ENCODE assay signal across 9 mouse cellular contexts in the genomic region with DNA sequence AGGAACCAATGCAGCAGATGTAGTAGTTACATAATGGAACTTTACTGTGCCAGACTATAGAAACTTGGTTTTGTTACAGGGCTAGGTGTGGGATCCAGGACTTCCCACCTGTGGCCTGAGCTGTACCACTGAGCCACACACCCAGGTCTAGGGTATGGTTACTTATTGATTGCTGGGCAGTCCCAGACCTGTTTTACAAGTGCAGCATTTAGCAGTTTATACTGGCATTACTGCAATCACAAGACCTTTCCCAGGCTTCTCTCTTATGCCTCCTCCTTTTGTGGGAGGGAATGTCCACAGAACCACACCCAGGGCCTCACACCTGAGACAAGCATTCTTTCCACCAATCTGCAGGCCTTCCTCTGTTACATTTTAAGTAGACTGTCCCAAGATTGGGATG. TPM values are rescaled to one million over a fixed set of nuclear protein-coding genes. Genes with fewer than 3 reads are reported as not detected.
DNase-seq lines count a peak whose midpoint lies in the region; ATAC-seq and TF ChIP-seq lines count a peak whose summit lies in the region.
"Had no signal": no experiment of that assay in that cellular context is flagged by ENCODE, and none has a peak within 500 bp of the region (broad histone marks: within the 10 kb centered on the region; RNA-seq: fewer than 3 reads in every experiment).

No protein-coding gene starts in this region.

- no peak overlapping the region for H3K9ac ChIP-seq in heart, embryonic 11.5 days (ENCODE audit: low read depth, low read length)
- no peak overlapping the region for H3K9ac ChIP-seq in liver, embryonic 15.5 days
- no peak overlapping the region for H3K9ac ChIP-seq in stomach, postnatal 0 days (ENCODE audit: low read length)

- no peak for DNase-seq in heart, postnatal 36 days
- no peak for DNase-seq in testis, postnatal 10 days (ENCODE audit: low spot score)
- peak; percentile 29 for DNase-seq in stomach, postnatal 0 days (ENCODE audit: low spot score)
- DNase-seq in retina, embryonic 14.5 days (ENCODE audit: low spot score): no peak
- DNase-seq in right cerebral cortex, postnatal 14 days: no peak
- DNase-seq: gastrocnemius, adult 2 months had no signal

- H3K36me3 ChIP-seq in heart, embryonic 11.5 days (ENCODE audit: control insufficient read depth, insufficient read depth, low read length): peaks cover 6% of the 10 kb centered on the region; the same call in 1 of the 2 replicates
- no peaks in the 10 kb centered on the region; the same call in 1 of the 2 replicates for H3K36me3 ChIP-seq in testis, adult 2 months (ENCODE audit: control insufficient read depth, insufficient read depth, low read length)
- H3K36me3 ChIP-seq in liver, embryonic 15.5 days (replicated peaks): peaks cover 41% of the 10 kb centered on the region
- H3K36me3 ChIP-seq in stomach, postnatal 0 days (ENCODE audit: control insufficient read depth, insufficient read depth, low read length): 0 out of 2 replicates have a peak, but pooled peaks cover 3% of the 10 kb centered on the region

- no peaks in the 10 kb centered on the region for H3K27me3 ChIP-seq in heart, embryonic 11.5 days (ENCODE audit: control insufficient read depth, insufficient read depth, low read length)
- no peaks in the 10 kb centered on the region for H3K27me3 ChIP-seq in testis, adult 2 months (ENCODE audit: control insufficient read depth, insufficient read depth, low read length)
- no peaks in the 10 kb centered on the region for H3K27me3 ChIP-seq in liver, embryonic 15.5 days
- H3K27me3 ChIP-seq in stomach, postnatal 0 days (ENCODE audit: control insufficient read depth, insufficient read depth, low read length): no peaks in the 10 kb centered on the region

- no peak for ATAC-seq in heart, embryonic 11.5 days (replicated peaks; ENCODE audit: insufficient number of reproducible peaks, low FRiP score, low TSS enrichment)
- no peak for ATAC-seq in liver, embryonic 15.5 days (ENCODE audit: insufficient read depth)
- peak; percentile 63; the same call in 1 of the 2 replicates for ATAC-seq in stomach, postnatal 0 days (ENCODE audit: low FRiP score, low TSS enrichment)

- H3K9me3 ChIP-seq in heart, embryonic 11.5 days (replicated peaks; ENCODE audit: control insufficient read depth, low read length): no peaks in the 10 kb centered on the region
- H3K9me3 ChIP-seq in liver, embryonic 15.5 days (replicated peaks): no peaks in the 10 kb centered on the region
- H3K9me3 ChIP-seq in stomach, postnatal 0 days (ENCODE audit: control insufficient read depth, low read length): no peaks in the 10 kb centered on the region

- no peak for TF ChIP-seq POLR2A in testis, adult 2 months (IDR thresholded peaks at IDR 0.05; ENCODE audit: control insufficient read depth, low read depth, low read length)

- no peak for TF ChIP-seq EP300 in stomach, postnatal 0 days (optimal IDR thresholded peaks at IDR 0.05)

- H3K4me2 ChIP-seq in heart, embryonic 11.5 days: peak overlapping the region; percentile 9; the same call in 1 of the 2 replicates
- H3K4me2 ChIP-seq in liver, embryonic 15.5 days: peak overlapping the region; percentile 99
- no peak overlapping the region for H3K4me2 ChIP-seq in stomach, postnatal 0 days (replicated peaks; ENCODE audit: low read depth)

- no peak for TF ChIP-seq CTCF in testis, adult 2 months (IDR thresholded peaks at IDR 0.05; ENCODE audit: control insufficient read depth, insufficient read depth, insufficient replicate concordance, low read depth, low read length)
- no peak for TF ChIP-seq CTCF in stomach, postnatal 0 days (IDR thresholded peaks at IDR 0.05; ENCODE audit: low read depth)

- H3K4me3 ChIP-seq in heart, embryonic 11.5 days (ENCODE audit: low read depth, low read length): no peak overlapping the region
- H3K4me3 ChIP-seq in testis, adult 2 months (ENCODE audit: control insufficient read depth, low read depth, low read length): peak overlapping the region; percentile 74
- H3K4me3 ChIP-seq in liver, embryonic 15.5 days (replicated peaks): peak overlapping the region; percentile 99
- H3K4me3 ChIP-seq in stomach, postnatal 0 days (ENCODE audit: low read depth, low read length): no peak overlapping the region

- H3K4me1 ChIP-seq in heart, embryonic 11.5 days (ENCODE audit: control insufficient read depth, insufficient read depth, low read length): peaks cover 14% of the 10 kb centered on the region
- peaks cover 5% of the 10 kb centered on the region for H3K4me1 ChIP-seq in testis, adult 2 months (ENCODE audit: control insufficient read depth, insufficient read depth, low read length)
- peaks cover 28% of the 10 kb centered on the region for H3K4me1 ChIP-seq in liver, embryonic 15.5 days (replicated peaks)
- H3K4me1 ChIP-seq in stomach, postnatal 0 days (replicated peaks; ENCODE audit: control insufficient read depth, insufficient read depth): 0 out of 2 replicates have a peak, but pooled peaks cover 2% of the 10 kb centered on the region

- intact Hi-C loops in heart, postnatal 36 days (cut with DNase I): loop anchor here (2.0 to 5.0 kb wide), 3 partner anchors 42 to 483 kb away; partner anchors contain the start of genes Klhdc1, Klhdc2 and Sos2

- H3K27ac ChIP-seq in heart, embryonic 11.5 days (ENCODE audit: low read depth, low read length): no peak overlapping the region
- peak overlapping the region; percentile 37; the same call in 1 of the 2 replicates for H3K27ac ChIP-seq in testis, adult 2 months (ENCODE audit: control insufficient read depth, insufficient read depth, low read depth, low read length)
- no peak overlapping the region for H3K27ac ChIP-seq in liver, embryonic 15.5 days (replicated peaks)
- no peak overlapping the region for H3K27ac ChIP-seq in stomach, postnatal 0 days (replicated peaks)

RNA-seq across cellular contexts. Expression of gene Dnaaf2, which starts 0.8 kb away (rescaled TPM):
- polyA plus RNA-seq in heart, embryonic 11.5 days (2014; fragmentation: Nextera tagmentation; extraction: Ambion mirVana): 6.2 and 9.2 TPM in 2 replicates
- under 1 TPM; 0.41 to 0.83 TPM for total RNA-seq in heart, postnatal 36 days (2021)
- polyA plus RNA-seq in testis, adult 2 months (2012; rRNA removed): 22.3 and 28.3 TPM in 2 replicates
- polyA plus RNA-seq in liver, embryonic 15.5 days (2015; fragmentation: Nextera tagmentation; extraction: Ambion mirVana): 5.0 and 5.3 TPM in 2 replicates
- polyA plus RNA-seq in stomach, postnatal 0 days (2015; fragmentation: Nextera tagmentation; extraction: Ambion mirVana): 4.0 and 5.2 TPM in 2 replicates

RNA-seq across cellular contexts. Expression of gene Gm49383, which starts 2.1 kb away (rescaled TPM):
- polyA plus RNA-seq in heart, embryonic 11.5 days (2014; fragmentation: Nextera tagmentation; extraction: Ambion mirVana): 19.0 and 20.9 TPM in 2 replicates
- total RNA-seq in heart, postnatal 36 days (2021): 1 to 10 TPM; 2.6 to 3.6 TPM
- 0.11 TPM in 1 of 2 replicates, not detected in the other for polyA plus RNA-seq in testis, adult 2 months (2012; rRNA removed)
- polyA plus RNA-seq in liver, embryonic 15.5 days (2015; fragmentation: Nextera tagmentation; extraction: Ambion mirVana): 17.9 and 18.8 TPM in 2 replicates
- polyA plus RNA-seq in stomach, postnatal 0 days (2015; fragmentation: Nextera tagmentation; extraction: Ambion mirVana): 6.9 and 10.3 TPM in 2 replicates

RNA-seq across cellular contexts. Expression of gene Gm49384, which starts 5.1 kb away (rescaled TPM):
- 22.1 and 22.2 TPM in 2 replicates for polyA plus RNA-seq in heart, embryonic 11.5 days (2014; fragmentation: Nextera tagmentation; extraction: Ambion mirVana)
- total RNA-seq in heart, postnatal 36 days (2021): 1 to 10 TPM; 2.5 to 2.8 TPM
- 0.11 and 0.20 TPM in 2 replicates for polyA plus RNA-seq in testis, adult 2 months (2012; rRNA removed)
- 16.7 and 17.5 TPM in 2 replicates for polyA plus RNA-seq in liver, embryonic 15.5 days (2015; fragmentation: Nextera tagmentation; extraction: Ambion mirVana)
- 8.2 and 8.7 TPM in 2 replicates for polyA plus RNA-seq in stomach, postnatal 0 days (2015; fragmentation: Nextera tagmentation; extraction: Ambion mirVana)

RNA-seq across cellular contexts. Expression of gene Mgat2, which starts 15.0 kb away (rescaled TPM):
- polyA plus RNA-seq in heart, embryonic 11.5 days (2014; fragmentation: Nextera tagmentation; extraction: Ambion mirVana): 35.3 and 37.3 TPM in 2 replicates
- 10 to 100 TPM; 18.8 to 20.6 TPM for total RNA-seq in heart, postnatal 36 days (2021)
- polyA plus RNA-seq in testis, adult 2 months (2012; rRNA removed): 10.2 and 12.0 TPM in 2 replicates
- 25.8 and 26.7 TPM in 2 replicates for polyA plus RNA-seq in liver, embryonic 15.5 days (2015; fragmentation: Nextera tagmentation; extraction: Ambion mirVana)
- 52.3 and 54.4 TPM in 2 replicates for polyA plus RNA-seq in stomach, postnatal 0 days (2015; fragmentation: Nextera tagmentation; extraction: Ambion mirVana)

RNA-seq across cellular contexts. Expression of gene Rpl36al, which starts 15.1 kb away (rescaled TPM):
- 539 and 559 TPM in 2 replicates for polyA plus RNA-seq in heart, embryonic 11.5 days (2014; fragmentation: Nextera tagmentation; extraction: Ambion mirVana)
- 100 to 1,000 TPM; 206 to 211 TPM for total RNA-seq in heart, postnatal 36 days (2021)
- polyA plus RNA-seq in testis, adult 2 months (2012; rRNA removed): 144 and 183 TPM in 2 replicates
- polyA plus RNA-seq in liver, embryonic 15.5 days (2015; fragmentation: Nextera tagmentation; extraction: Ambion mirVana): 349 and 436 TPM in 2 replicates
- 843 and 974 TPM in 2 replicates for polyA plus RNA-seq in stomach, postnatal 0 days (2015; fragmentation: Nextera tagmentation; extraction: Ambion mirVana)

Comparison
In these comparisons a context has a peak if more than half of its experiments do, and no peak if none do; other contexts are left out.
1. H3K4me3 ChIP-seq: peak in testis, adult 2 months (single experiment) and liver, embryonic 15.5 days (single experiment); none in heart, embryonic 11.5 days (single experiment) and stomach, postnatal 0 days (single experiment).